Mouse (Mus musculus) spleen, postnatal 4 days (tissue): ENCODE results near the gene Elovl6.

ENCODE experiments used
- DNase-seq, 2 experiments: peaks; one replicate each; pipeline ENCODE4 v3.0.0; 2022; ENCODE audit warnings: low spot score in 2 of 2

Gene Elovl6

DNA sequence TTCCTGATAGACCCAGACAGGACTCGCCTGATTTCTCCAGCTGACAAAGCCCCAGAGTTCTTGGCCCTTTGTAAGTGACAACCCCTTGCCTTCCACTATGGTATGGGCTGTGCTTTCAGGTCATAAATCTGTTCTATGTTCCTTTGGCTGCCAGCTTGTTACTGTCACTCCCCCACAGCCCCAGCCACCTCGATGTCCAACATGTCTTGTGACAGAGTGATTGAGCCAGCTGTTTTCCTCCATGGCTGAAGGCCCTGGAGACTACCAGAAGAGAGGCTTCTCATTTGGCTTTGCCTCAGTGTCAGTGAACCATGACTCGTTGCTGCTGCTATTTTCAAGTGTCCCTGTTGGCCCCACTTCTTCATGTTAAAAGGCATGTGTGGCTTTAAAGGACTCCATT lies 113.3 kb downstream of the Elovl6 start:
- no peak for DNase-seq

GRCm38 (mm10) chr3:129646781-129647180 lies 114.6 kb downstream of the Elovl6 start:
- no peak for DNase-seq

GRCm38 (mm10) chr3:129647312-129647711 lies 115.2 kb downstream of the Elovl6 start:
- DNase-seq: no peak

- no peak for DNase-seq
Measured at GRCm38 (mm10) chr3:129648598-129648997, 116.4 kb downstream of the Elovl6 start.

- DNase-seq: no peak
Measured at GRCm38 (mm10) chr3:129649586-129650292, 117.6 kb downstream of the Elovl6 start.

GRCm38 (mm10) chr3:129650293-129650612 lies 118.1 kb downstream of the Elovl6 start:
- DNase-seq: no peak

GRCm38 (mm10) chr3:129650931-129651330 lies 118.8 kb downstream of the Elovl6 start:
- no peak for DNase-seq

DNA sequence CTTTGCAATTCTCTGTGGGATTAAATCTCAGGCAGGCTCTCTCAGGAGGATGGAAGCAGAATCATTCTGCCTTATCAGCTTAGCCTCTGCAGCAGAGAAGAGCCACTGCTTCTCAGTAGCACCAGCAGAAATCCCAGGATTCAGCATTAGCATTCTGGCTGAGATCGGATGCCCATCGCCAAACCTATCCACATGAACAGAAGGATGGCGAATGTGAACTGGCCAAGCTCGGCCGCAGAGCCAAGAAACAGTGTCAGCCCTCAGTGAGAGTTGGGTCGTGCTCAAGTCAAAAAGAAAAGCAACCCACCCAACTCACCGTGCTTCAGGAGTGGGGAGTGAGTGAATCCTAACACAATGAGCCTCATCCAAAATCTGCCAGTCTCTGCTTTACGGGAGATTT lies 119.6 kb downstream of the Elovl6 start:
- DNase-seq: no peak

- no peak for DNase-seq
Measured at GRCm38 (mm10) chr3:129652476-129652875, 120.3 kb downstream of the Elovl6 start.

GRCm38 (mm10) chr3:129656540-129656939 lies 124.4 kb downstream of the Elovl6 start:
- no peak for DNase-seq

- DNase-seq: no peak
Measured at GRCm38 (mm10) chr3:129657222-129657621, 125.1 kb downstream of the Elovl6 start.

DNA sequence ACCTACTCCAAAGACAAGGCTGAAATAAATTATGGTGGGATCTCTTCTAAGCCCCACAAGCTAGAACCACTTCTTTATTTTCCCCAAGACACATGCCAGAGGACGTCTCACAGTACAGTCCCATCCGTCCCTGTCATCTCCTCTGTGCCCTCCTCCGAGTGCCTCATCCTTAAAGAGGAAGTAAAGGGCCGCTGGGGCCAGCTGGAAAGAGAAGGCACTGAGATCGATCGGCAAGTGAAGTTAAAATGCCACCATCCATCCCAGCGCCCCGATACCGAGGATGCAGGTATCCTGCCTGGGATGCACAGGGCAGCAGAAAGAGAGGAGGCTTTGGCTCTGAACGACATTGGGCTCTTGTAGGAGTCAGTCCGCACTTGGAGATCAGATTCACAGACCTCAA lies 125.6 kb downstream of the Elovl6 start:
- DNase-seq: no peak

GRCm38 (mm10) chr3:129658776-129659175 lies 126.6 kb downstream of the Elovl6 start:
- DNase-seq: peak in 1 of 2 experiments; percentile 23

GRCm38 (mm10) chr3:129663906-129664305 lies 131.8 kb downstream of the Elovl6 start:
- no peak for DNase-seq

- peak in 1 of 2 experiments; percentile 52 for DNase-seq
Measured at GRCm38 (mm10) chr3:129675923-129676322, 143.8 kb downstream of the Elovl6 start.

DNA sequence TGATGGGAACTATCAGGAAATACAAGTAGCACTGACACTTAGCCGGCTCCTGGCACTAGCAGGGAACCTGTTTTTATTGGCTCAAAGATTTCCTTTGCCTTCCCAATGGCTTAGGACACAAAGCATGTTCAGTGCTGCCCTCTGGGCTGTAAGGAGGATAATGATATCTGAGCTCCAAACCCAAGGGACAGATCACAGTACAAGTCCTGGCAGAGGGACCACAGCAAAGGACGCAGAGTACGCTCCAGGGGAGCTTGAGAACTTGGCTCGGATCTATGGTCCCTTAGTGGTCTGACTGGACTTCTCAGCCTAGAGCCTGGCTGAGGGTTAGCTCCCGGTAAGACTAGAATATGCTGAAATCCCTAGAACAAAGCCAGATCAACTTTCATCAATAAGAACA lies 148.1 kb downstream of the Elovl6 start:
- no peak for DNase-seq

GRCm38 (mm10) chr3:129681841-129682240 lies 149.7 kb downstream of the Elovl6 start:
- no peak for DNase-seq

GRCm38 (mm10) chr3:129682389-129682788 lies 150.2 kb downstream of the Elovl6 start:
- no peak for DNase-seq

GRCm38 (mm10) chr3:129683060-129683679 lies 151.0 kb downstream of the Elovl6 start:
- DNase-seq: no peak

- DNase-seq: peak; percentile 12 to 47
Measured at GRCm38 (mm10) chr3:129686196-129686595, 154.0 kb downstream of the Elovl6 start.

GRCm38 (mm10) chr3:129686698-129687333 lies 154.7 kb downstream of the Elovl6 start:
- DNase-seq: peak; percentile 26 to 65

DNA sequence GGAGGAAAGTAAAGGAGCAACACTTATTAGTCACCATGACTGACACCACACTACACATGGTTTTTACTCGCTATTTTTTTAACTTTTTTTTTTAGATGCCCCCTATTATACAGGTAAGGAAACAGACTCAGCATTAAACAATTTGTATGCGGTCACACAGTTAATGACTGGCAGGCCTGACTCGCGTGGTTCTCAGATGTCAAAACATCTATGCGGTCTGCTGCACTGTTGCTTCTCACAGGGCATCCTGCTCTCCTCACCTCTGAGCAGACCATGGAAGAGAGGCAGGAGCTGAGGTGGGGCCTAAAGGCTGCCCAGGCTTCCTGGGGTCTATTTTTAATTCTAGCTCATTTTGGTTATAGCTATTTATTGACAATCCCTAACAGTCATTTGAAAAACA lies 155.3 kb downstream of the Elovl6 start:
- peak; percentile 10 to 43 for DNase-seq
